Mouse (Mus musculus): ENCODE data around the gene 4930583I09Rik. TPM values are rescaled to one million over a fixed set of nuclear protein-coding genes. Genes with fewer than 3 reads are reported as not detected.

Gene 4930583I09Rik
- total RNA-seq (2014; fragmentation: Nextera tagmentation) (not detected in 2 replicates), total RNA-seq (2017) (not detected in 2 replicates)

DNA sequence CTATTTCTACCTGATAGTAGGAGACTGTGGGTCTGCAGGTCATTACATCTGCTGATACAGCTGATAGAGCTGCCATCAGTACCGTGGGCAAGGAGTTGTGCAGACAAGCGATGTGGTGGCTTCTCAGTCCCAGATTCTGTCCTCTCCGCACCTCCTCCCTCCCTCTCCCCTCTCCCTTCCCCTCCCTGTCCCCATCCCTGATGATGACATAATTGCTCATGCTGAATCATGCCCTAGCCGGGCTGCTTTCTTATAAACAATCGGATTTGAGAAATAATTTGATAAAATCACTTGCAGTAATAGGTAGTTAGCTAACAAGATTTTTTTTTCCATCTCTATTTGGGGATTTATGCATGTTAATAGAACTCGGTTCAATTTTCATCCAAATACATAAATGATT, at the start of gene 4930583I09Rik:
4930583I09Rik (minus strand) TSS at position 144 of the 400 bp plus-strand sequence.
- no peak; the same call in 1 of the 2 replicates for ATAC-seq (replicated peaks; ENCODE audit: poor library complexity, severe bottlenecking)

- no peak for ATAC-seq (replicated peaks; ENCODE audit: poor library complexity, severe bottlenecking)
These were observed 40.2 kb upstream of the 4930583I09Rik start for GRCm38 (mm10) chr17:64876111-64876510.

- ATAC-seq (replicated peaks; ENCODE audit: poor library complexity, severe bottlenecking), result peak; percentile 90
These were observed 37.8 kb upstream of the 4930583I09Rik start for GRCm38 (mm10) chr17:64873651-64874072.

DNA sequence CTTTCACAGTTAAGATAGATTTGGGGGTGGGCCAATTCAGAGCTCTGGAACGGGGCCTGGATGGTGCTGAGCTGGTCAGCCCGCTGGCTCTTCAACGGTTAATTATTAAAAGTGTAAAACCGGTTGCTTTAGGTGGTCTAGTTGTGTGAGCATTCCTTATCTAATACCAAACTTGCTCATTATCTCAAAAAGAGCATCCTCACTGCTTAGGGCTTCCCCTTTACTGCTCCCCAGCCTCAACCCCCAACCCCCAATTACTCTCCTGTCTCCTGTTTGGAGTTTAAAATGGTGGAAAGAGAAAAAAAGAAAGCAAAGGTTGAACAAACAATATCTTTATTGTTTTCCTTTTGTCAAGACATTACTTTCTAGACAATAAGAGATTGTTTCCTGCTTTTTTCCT, 27.9 kb upstream of the 4930583I09Rik start:
- no peak for ATAC-seq (replicated peaks; ENCODE audit: poor library complexity, severe bottlenecking)

DNA sequence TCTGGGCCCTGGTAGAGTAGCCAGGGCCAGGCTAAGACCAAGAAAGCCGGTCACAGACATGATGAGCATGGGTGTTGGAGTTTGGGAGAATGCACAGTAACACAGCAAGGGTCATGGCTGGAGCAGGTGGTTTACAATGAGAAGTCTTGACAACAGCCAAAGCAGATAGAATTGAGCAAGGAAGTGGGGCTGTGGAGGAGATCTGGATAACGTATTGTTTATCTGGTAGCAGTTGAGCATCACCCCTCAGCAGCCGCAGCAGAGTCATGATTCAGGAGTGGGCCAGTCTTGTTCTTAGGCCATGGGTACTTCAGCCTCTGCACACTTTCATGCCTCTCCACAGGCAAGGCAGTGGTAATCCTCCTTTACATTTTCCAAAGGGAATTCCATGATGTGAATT, 25.1 kb upstream of the 4930583I09Rik start:
- no peak for ATAC-seq (replicated peaks; ENCODE audit: poor library complexity, severe bottlenecking)

DNA sequence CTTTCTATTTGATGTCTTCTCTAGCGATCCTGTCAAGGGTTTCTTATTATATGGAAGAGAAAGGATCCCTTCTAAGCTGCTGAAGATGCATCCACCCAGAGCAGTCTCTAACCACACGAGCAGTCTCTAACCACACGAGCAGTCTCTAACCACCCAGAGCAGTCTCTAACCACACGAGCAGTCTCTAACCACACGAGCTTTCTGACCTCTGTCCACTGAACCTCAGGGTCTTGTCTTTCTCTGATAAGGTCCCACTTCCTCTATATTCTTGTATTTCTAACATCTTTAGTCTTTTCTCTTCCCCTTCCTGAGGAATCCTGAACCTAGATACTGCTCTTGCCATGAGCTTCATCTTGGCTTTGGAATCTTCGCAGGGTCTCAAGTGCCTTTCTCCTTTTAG, 23.0 kb upstream of the 4930583I09Rik start:
- peak; percentile 99 for ATAC-seq (replicated peaks; ENCODE audit: poor library complexity, severe bottlenecking)

DNA sequence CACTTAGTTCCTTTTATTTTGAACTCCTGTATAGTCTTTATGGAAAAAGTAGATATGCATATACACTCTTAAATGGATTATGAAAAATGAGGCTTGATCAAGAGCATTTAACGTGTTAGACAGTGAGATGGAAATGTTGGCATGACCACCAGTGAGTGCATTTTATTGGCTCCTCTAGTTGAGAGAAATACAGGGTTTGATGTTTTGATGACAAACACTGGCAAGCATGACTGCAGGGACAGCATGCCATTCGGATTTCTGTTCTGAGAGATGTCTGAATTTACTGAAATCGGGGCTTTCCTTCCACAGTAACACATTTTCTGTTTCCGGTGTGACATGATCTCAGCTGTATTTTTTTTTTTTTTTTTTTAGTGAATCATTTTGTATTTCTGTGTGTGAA, 12.2 kb upstream of the 4930583I09Rik start:
- no peak for ATAC-seq (replicated peaks; ENCODE audit: poor library complexity, severe bottlenecking)

DNA sequence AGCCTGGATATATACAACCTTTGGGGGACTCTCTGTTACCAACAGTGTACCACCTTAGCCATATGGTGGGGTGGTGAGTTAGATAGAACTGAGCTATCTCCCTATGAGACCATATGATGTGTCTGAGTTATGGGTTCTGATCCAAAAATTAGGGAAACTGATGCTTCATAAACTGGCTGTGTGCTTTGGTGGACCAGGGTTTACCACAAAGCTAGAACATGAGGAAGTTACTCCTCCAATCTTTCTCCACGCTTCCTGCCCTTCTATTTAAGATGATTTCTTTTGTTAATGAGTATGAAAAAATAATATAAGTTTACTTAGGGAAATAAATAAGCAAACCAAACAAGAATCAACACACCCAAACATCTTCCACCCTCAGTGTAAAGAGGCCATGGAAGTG, 10.8 kb upstream of the 4930583I09Rik start:
- no peak; the same call in 1 of the 2 replicates for ATAC-seq (replicated peaks; ENCODE audit: poor library complexity, severe bottlenecking)

- ATAC-seq (replicated peaks; ENCODE audit: poor library complexity, severe bottlenecking), result no peak
These were observed 1.0 kb upstream of the 4930583I09Rik start for GRCm38 (mm10) chr17:64836892-64837291.

GRCm38 (mm10) chr17:64836352-64836751, 481 bp upstream of the 4930583I09Rik start:
- ATAC-seq (replicated peaks; ENCODE audit: poor library complexity, severe bottlenecking), result no peak

DNA sequence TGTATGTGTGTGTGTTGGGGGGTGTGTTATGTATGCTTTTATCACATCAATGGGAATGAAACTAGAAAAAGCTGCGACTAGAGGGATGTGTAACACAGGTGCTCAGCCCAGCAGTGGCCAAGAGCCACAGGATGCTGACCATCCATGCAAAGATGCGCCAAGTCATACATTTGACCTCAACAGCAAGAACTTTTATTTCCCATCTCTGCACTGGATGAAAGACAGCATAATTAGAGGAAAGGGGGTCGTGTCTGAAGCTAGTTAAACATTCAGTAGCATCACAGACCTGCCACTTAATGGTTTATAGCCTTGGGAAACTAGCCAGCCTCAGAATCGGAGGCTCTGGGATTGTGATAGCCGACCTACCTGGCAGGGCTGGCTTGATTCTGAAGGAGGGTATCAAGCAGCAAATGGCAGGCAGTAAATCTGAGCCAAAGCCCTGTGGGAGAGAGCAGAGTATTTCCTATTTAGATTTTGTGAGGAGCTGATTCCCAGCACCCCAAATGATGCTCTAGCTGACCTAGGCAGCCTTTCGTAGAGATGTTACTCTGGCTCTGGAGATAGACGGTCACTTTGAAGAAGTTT, 1.9 kb downstream of the 4930583I09Rik start:
- no peak for ATAC-seq (replicated peaks; ENCODE audit: poor library complexity, severe bottlenecking)

DNA sequence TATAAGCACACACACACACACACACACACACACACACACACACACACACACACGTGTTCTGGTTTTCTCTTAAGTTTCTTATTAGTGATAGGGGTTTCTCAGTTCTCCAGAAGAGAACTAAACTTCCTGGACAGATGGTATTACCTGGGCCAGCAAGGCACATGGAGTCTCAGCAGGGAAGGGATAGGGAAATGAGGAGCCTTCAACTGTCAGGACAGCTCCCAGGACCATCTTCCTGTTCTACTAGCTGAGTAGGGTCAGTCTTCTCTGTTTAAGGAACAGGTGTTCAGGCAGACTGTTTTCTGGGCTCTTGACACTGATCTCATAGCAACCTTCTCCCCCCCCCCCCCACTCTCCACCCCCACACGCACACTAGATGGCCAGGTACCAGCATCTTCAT, 2.8 kb downstream of the 4930583I09Rik start:
- no peak for ATAC-seq (replicated peaks; ENCODE audit: poor library complexity, severe bottlenecking)

DNA sequence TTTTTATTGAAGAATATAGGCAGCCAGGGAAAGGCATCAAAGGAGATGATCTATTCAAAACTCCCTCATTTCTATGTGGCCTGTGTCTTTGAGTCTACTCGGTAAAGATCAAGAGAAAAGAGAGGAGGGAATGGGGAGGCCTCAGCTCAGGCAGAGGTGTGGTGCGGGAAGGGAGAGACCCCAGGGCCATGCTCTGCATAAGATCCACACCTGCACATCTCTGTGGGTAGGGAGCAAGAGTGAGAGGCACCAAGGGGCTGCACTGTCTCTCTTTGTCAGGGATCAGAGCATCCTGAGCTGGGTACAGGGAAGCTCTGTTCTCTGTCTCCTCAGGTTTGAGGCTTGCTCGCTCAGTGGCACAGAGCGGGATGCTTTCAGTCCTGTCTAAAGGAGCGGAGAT, 8.4 kb downstream of the 4930583I09Rik start:
- no peak for ATAC-seq (replicated peaks; ENCODE audit: poor library complexity, severe bottlenecking)

- ATAC-seq (replicated peaks; ENCODE audit: poor library complexity, severe bottlenecking), result no peak
These were observed 9.0 kb downstream of the 4930583I09Rik start for GRCm38 (mm10) chr17:64826843-64827242.

GRCm38 (mm10) chr17:64822561-64822960, 13.3 kb downstream of the 4930583I09Rik start:
- no peak for ATAC-seq (replicated peaks; ENCODE audit: poor library complexity, severe bottlenecking)

DNA sequence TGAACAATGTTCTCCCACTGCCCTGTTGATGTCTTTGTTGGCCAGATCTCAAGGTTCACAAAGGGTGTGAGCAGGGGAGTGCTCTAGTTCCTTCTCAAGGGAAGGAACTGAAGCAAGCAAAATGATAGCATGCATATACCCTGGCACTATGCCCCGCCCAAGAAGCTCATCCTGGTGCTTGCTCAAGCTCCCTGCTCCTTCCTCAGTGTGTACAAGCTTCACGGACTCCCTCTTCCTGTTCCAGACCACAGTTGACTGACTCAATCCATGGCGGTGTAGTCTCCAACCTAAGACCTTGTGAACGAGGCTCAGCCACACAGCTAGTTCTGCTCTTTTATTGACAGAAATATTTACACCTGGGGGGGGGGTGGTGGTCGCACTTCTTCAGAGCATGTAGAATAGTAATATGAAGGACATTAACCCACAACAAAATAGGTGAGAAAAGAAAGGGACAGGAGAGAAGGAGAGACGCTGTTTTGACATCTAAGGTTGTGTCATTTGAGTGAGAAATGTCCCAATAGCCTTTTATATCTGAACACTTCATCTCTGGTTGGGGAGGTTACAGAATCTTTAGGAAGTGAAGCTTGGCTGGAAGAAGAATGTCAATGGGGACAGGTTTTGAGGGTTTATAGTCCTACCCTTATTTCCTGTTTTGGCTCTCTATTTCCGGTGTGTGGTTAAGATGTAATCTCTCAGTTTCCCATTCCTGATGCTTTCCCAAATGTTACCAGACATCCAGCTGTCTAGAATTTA, 14.9 kb downstream of the 4930583I09Rik start:
- ATAC-seq (replicated peaks; ENCODE audit: poor library complexity, severe bottlenecking), result peak; percentile 98

DNA sequence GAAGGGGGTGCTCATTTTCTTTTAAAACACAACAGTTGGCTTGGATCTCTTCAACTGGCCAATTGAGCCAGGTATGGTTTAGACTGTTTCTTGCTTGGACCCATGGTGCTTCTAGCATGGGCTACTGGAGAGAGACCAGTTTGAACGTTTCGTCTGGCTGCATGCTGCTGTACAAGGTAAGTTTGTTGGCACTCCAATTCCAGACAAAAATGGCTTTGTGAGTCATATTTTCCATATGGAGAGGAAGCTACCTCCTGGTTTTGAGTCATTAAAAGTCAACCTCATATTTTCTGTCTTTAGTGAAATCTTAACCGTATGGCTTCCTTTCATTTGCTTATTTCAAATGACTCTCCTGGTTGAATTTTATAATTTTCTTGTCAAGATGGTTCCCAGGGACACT, 19.6 kb downstream of the 4930583I09Rik start:
- no peak for ATAC-seq (replicated peaks; ENCODE audit: poor library complexity, severe bottlenecking)

DNA sequence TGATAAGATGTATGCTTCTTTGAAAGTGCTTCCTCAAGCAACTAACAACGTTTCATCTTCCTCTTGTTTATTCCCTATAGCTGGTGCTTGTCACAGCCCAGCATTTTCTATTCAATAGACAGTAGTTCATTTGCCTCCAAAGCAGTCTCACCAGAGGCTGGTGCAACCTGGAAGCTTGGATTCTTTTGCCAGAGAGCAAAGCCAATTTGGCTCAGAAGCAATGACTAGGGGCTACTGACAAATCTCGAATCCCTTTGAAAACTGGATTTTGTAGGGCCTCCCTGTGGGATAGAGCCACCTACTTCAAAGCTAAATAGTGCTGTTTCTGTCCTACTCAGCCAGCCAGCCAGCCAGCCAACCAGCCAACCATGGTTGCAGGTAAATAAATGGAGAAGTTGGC, 20.1 kb downstream of the 4930583I09Rik start:
- no peak for ATAC-seq (replicated peaks; ENCODE audit: poor library complexity, severe bottlenecking)

DNA sequence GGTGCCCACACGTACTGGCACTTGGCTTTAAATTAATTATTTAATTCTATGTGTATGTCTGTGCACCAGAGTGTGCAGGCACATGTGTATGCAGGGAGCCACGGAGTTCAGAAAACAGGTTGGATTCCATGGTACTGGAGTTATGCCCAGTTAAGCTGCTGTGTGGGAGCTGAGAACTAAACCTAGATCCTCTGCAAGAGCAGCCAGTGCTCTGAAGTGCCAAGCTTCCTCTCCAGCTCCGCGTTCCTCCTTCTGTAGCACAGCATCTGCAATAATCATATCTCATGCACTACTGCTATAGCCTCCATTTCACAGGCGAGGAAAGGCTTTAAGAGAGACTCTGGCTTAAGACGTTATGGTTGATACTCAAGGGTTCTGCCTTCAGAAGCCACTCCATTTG, 22.3 kb downstream of the 4930583I09Rik start:
- no peak for ATAC-seq (replicated peaks; ENCODE audit: poor library complexity, severe bottlenecking)

GRCm38 (mm10) chr17:64806035-64806589, 29.8 kb downstream of the 4930583I09Rik start:
- no peak for ATAC-seq (replicated peaks; ENCODE audit: poor library complexity, severe bottlenecking)

- no peak for ATAC-seq (replicated peaks; ENCODE audit: poor library complexity, severe bottlenecking)
These were observed 31.3 kb downstream of the 4930583I09Rik start for GRCm38 (mm10) chr17:64804375-64805124.

Measured in granulocyte monocyte progenitor cell, adult 5-6 weeks (primary cell).